Mouse (Mus musculus): ENCODE data around the gene Gm20219.

GRCm38 (mm10) chr17:56593527-56594271, 39.5 kb upstream of the Gm20219 start:
- TF ChIP-seq CTCF (IDR thresholded peaks at IDR 0.05; ENCODE audit: extremely low read depth, insufficient read depth, low read length) (no peak), POLR2A (IDR thresholded peaks at IDR 0.05; ENCODE audit: extremely low read depth, insufficient read depth, low read length) (no peak)
